Mouse (Mus musculus) forebrain, embryonic 15.5 days (tissue): ENCODE results near the gene Prrg4. TPM values are rescaled to one million over a fixed set of nuclear protein-coding genes. Genes with fewer than 3 reads are reported as not detected.
"Not testable (repeated sequence)": the region's sequence is repeated elsewhere in the genome, so short reads cannot be mapped to it uniquely, and the experiment has no call there.

Source experiments
- ATAC-seq: fragments of 200-750 bp; cut with Nextera tagmentation; replicated peaks from 2 replicates; pipeline ENCODE4 v1.8.0; 2017; ENCODE audit warnings: mild to moderate bottlenecking, moderate TSS enrichment, moderate library complexity
- H3K27ac ChIP-seq: fragments of 300-500 bp; sonication (generic); replicated peaks from 2 replicates; pipeline ENCODE4 v1.5.1; 2015; ENCODE audit warnings: mild to moderate bottlenecking, inconsistent platforms
- H3K27me3 ChIP-seq: fragments of 300-500 bp; sonication (generic); 2 replicates; pipeline ENCODE4 v1.6.1; 2015; ENCODE audit warnings: inconsistent platforms
- H3K36me3 ChIP-seq: fragments of 300-500 bp; sonication (generic); 2 replicates; pipeline ENCODE4 v1.6.1; 2015; ENCODE audit warnings: mild to moderate bottlenecking, inconsistent platforms
- H3K4me1 ChIP-seq: fragments of 300-500 bp; sonication (generic); 2 replicates; pipeline ENCODE4 v1.6.1; 2015; ENCODE audit warnings: inconsistent platforms
- H3K4me2 ChIP-seq: fragments of 300-500 bp; sonication (generic); replicated peaks from 2 replicates; pipeline ENCODE4 v1.6.1; 2015; ENCODE audit warnings: mild to moderate bottlenecking, inconsistent platforms
- H3K4me3 ChIP-seq: fragments of 300-500 bp; sonication (generic); 2 replicates; pipeline ENCODE4 v1.5.1; 2015; ENCODE audit warnings: mild to moderate bottlenecking, inconsistent platforms
- H3K9ac ChIP-seq: fragments of 300-500 bp; sonication (generic); replicated peaks from 2 replicates; pipeline ENCODE4 v1.6.1; 2015; ENCODE audit warnings: mild to moderate bottlenecking, inconsistent platforms
- H3K9me3 ChIP-seq: fragments of 300-500 bp; sonication (generic); 2 replicates; pipeline ENCODE4 v1.6.1; 2016; ENCODE audit warnings: inconsistent platforms
- WGBS: fragments of 180-500 bp; shearing (Covaris S2); methylation state at CpG from one replicate; pipeline ENCODE4 v1.1.7; 2015; ENCODE audit warnings: mixed read lengths; 5-methylcytosine and 5-hydroxymethylcytosine counted together
- polyA plus RNA-seq: library from polyadenylated mRNA; unstranded; fragments of >200 nt; fragmentation: Nextera tagmentation; extraction: Ambion mirVana; gene quantifications from 2 replicates; pipeline ENCODE4 v1.2.1, GENCODE M21; 2015

Gene Prrg4
- polyA plus RNA-seq, 1 experiment from 2014 or later = 0.39 TPM

- no peaks in the 10 kb centered on the region for H3K4me1 ChIP-seq
- no peaks in the 10 kb centered on the region for H3K9me3 ChIP-seq
- 91% methylated on average over 4 of the region's 4 CpGs for WGBS
- H3K36me3 ChIP-seq = no peaks in the 10 kb centered on the region
- no peak overlapping the region for H3K4me2 ChIP-seq
- no peak overlapping the region for H3K27ac ChIP-seq
- no peaks in the 10 kb centered on the region for H3K27me3 ChIP-seq
- no peak overlapping the region for H3K4me3 ChIP-seq
- ATAC-seq = no peak
- no peak overlapping the region for H3K9ac ChIP-seq
Measured at GRCm38 (mm10) chr2:104826191-104826590, 23.5 kb downstream of the Prrg4 start.

- H3K27ac ChIP-seq, H3K9me3 ChIP-seq, H3K27me3 ChIP-seq, H3K4me2 ChIP-seq, H3K9ac ChIP-seq, ATAC-seq, H3K36me3 ChIP-seq, H3K4me3 ChIP-seq: not testable (repeated sequence)
- WGBS = 91% methylated on average over 3 of the region's 3 CpGs
- H3K4me1 ChIP-seq = peaks cover 23% of the 10 kb centered on the region
Measured at GRCm38 (mm10) chr2:104818763-104819162, 30.9 kb downstream of the Prrg4 start.

- H3K9ac ChIP-seq = peak overlapping the region; percentile 100
- WGBS = 1% methylated on average over 15 of the region's 15 CpGs
- H3K9me3 ChIP-seq = no peaks in the 10 kb centered on the region
- no peaks in the 10 kb centered on the region for H3K27me3 ChIP-seq
- peak overlapping the region; percentile 89 for H3K4me3 ChIP-seq
- peak overlapping the region; percentile 62 for H3K4me2 ChIP-seq
- ATAC-seq = no peak
- H3K36me3 ChIP-seq = no peaks in the 10 kb centered on the region
- peak overlapping the region; percentile 99 for H3K27ac ChIP-seq
- H3K4me1 ChIP-seq = peaks cover 29% of the 10 kb centered on the region
Measured at GRCm38 (mm10) chr2:104817555-104818330, 31.9 kb downstream of the Prrg4 start.

- H3K9ac ChIP-seq = peak overlapping the region; percentile 100
- WGBS = under 1% methylated on average over 24 of the region's 51 CpGs
- peak overlapping the region; percentile 89 for H3K4me3 ChIP-seq
- H3K27me3 ChIP-seq = no peaks in the 10 kb centered on the region
- peak overlapping the region; percentile 99 for H3K27ac ChIP-seq
- H3K36me3 ChIP-seq = no peaks in the 10 kb centered on the region
- peak; percentile 95 for ATAC-seq
- H3K4me1 ChIP-seq = peaks cover 29% of the 10 kb centered on the region
- no peaks in the 10 kb centered on the region for H3K9me3 ChIP-seq
- peak overlapping the region; percentile 62 for H3K4me2 ChIP-seq
Measured at GRCm38 (mm10) chr2:104816866-104817439, 32.7 kb downstream of the Prrg4 start.

GRCm38 (mm10) chr2:104816371-104816827 lies 33.3 kb downstream of the Prrg4 start, which contains the start of gene Qser1:
Gene Qser1 (minus strand): TSS chr2:104816760.
- ATAC-seq = peak; percentile 76; the same call in 1 of the 2 replicates
- Histone ChIP-seq H3K36me3 (no peaks in the 10 kb centered on the region), H3K9me3 (no peaks in the 10 kb centered on the region), H3K4me2 (peak within 1 kb of the TSS; percentile 62), H3K9ac (peak within 1 kb of the TSS; percentile 100), H3K4me3 (peak within 1 kb of the TSS; percentile 89), H3K27me3 (no peaks in the 10 kb centered on the region), H3K27ac (peak within 1 kb of the TSS; percentile 99), H3K4me1 (peaks cover 29% of the 10 kb centered on the region)
- 1% methylated on average over 44 of the region's 50 CpGs for WGBS

- Histone ChIP-seq H3K27me3 (no peaks in the 10 kb centered on the region), H3K27ac (peak overlapping the region; percentile 99), H3K9me3 (no peaks in the 10 kb centered on the region), H3K4me1 (peaks cover 29% of the 10 kb centered on the region), H3K9ac (peak overlapping the region; percentile 100), H3K4me2 (peak overlapping the region; percentile 62), H3K4me3 (peak overlapping the region; percentile 89), H3K36me3 (no peaks in the 10 kb centered on the region)
- peak; percentile 20 for ATAC-seq
- under 1% methylated on average over 33 of the region's 33 CpGs for WGBS
Measured at GRCm38 (mm10) chr2:104815561-104816370, 33.9 kb downstream of the Prrg4 start.

- H3K27me3 ChIP-seq = no peaks in the 10 kb centered on the region
- peak overlapping the region; percentile 89 for H3K4me3 ChIP-seq
- 0 out of 2 replicates have a peak, but pooled peaks have one; percentile 7 for ATAC-seq
- no peaks in the 10 kb centered on the region for H3K36me3 ChIP-seq
- H3K4me1 ChIP-seq = peaks cover 29% of the 10 kb centered on the region
- H3K4me2 ChIP-seq = peak overlapping the region; percentile 62
- no peaks in the 10 kb centered on the region for H3K9me3 ChIP-seq
- H3K27ac ChIP-seq = peak overlapping the region; percentile 80
- peak overlapping the region; percentile 35; the same call in 1 of the 2 replicates for H3K9ac ChIP-seq
- 21% methylated on average over 5 of the region's 5 CpGs for WGBS
Measured at GRCm38 (mm10) chr2:104814181-104814951, 35.3 kb downstream of the Prrg4 start.

GRCm38 (mm10) chr2:104805435-104805834 lies 44.2 kb downstream of the Prrg4 start:
- Histone ChIP-seq H3K36me3 (no peaks in the 10 kb centered on the region; the same call in 1 of the 2 replicates), H3K27ac (no peak overlapping the region), H3K4me2 (no peak overlapping the region), H3K9ac (no peak overlapping the region), H3K4me3 (no peak overlapping the region), H3K27me3 (no peaks in the 10 kb centered on the region), H3K9me3 (no peaks in the 10 kb centered on the region), H3K4me1 (no peaks in the 10 kb centered on the region)
- ATAC-seq = no peak
- WGBS = 96% methylated on average over 1 of the region's 1 CpGs

Other genes with a start within 250 kb of the Prrg4 start
- 60.4 and 62.3 TPM in 2 replicates for gene Tcp11l1, start 137.7 kb downstream of the Prrg4 start, polyA plus RNA-seq
- gene Pin1rt1, start 133.5 kb downstream of the Prrg4 start, polyA plus RNA-seq = 0.24 TPM in 1 of 2 replicates, not detected in the other
- gene Depdc7, start 107.0 kb downstream of the Prrg4 start, polyA plus RNA-seq = 2.0 and 2.8 TPM in 2 replicates
- gene Qser1, start 33.1 kb downstream of the Prrg4 start, polyA plus RNA-seq = 11.9 and 12.1 TPM in 2 replicates
- gene Ccdc73, start 17.9 kb upstream of the Prrg4 start, polyA plus RNA-seq = 6.6 and 6.8 TPM in 2 replicates
- 199 and 201 TPM in 2 replicates for gene Eif3m, start 167.2 kb upstream of the Prrg4 start, polyA plus RNA-seq
- not detected in 2 replicates for gene Gm11060, start 242.1 kb upstream of the Prrg4 start, polyA plus RNA-seq